Mouse (Mus musculus) lung, embryonic 14.5 days (tissue): ENCODE results near the gene Mrs2. TPM values are rescaled to one million over a fixed set of nuclear protein-coding genes. Genes with fewer than 3 reads are reported as not detected.

ENCODE experiments used
- ATAC-seq: fragments of 200-750 bp; cut with Nextera tagmentation; 2 replicates; pipeline ENCODE4 v1.8.0; 2017; ENCODE audit warnings: mild to moderate bottlenecking, moderate TSS enrichment, moderate library complexity; ENCODE audit not compliant: insufficient read depth
- DNase-seq: peaks from one replicate; pipeline ENCODE4 v3.0.0-alpha.2; 2015
- H3K27ac ChIP-seq: fragments of 300-500 bp; sonication (generic); 2 replicates; pipeline ENCODE4 v1.5.1; 2014; ENCODE audit warnings: low read depth, mild to moderate bottlenecking, moderate library complexity
- H3K27me3 ChIP-seq: fragments of 300-500 bp; sonication (generic); 2 replicates; pipeline ENCODE4 v1.6.1; 2014; ENCODE audit warnings: low read length, control low read depth; ENCODE audit not compliant: insufficient read depth
- H3K36me3 ChIP-seq: fragments of 300-500 bp; sonication (generic); 2 replicates; pipeline ENCODE4 v1.6.1; 2014; ENCODE audit warnings: control low read depth; ENCODE audit not compliant: insufficient read depth
- H3K4me1 ChIP-seq: fragments of 300-500 bp; sonication (generic); 2 replicates; pipeline ENCODE4 v1.6.1; 2014; ENCODE audit warnings: antibody characterized with exemption, control low read depth; ENCODE audit not compliant: insufficient read depth
- H3K4me2 ChIP-seq: fragments of 300-500 bp; sonication (generic); 2 replicates; pipeline ENCODE4 v1.6.1; 2014; ENCODE audit warnings: mild to moderate bottlenecking
- H3K4me3 ChIP-seq: fragments of 300-500 bp; sonication (generic); 2 replicates; pipeline ENCODE4 v1.5.1; 2014; ENCODE audit warnings: low read depth, low read length
- H3K9ac ChIP-seq: fragments of 300-500 bp; sonication (generic); 2 replicates; pipeline ENCODE4 v1.6.1; 2014
- H3K9me3 ChIP-seq: fragments of 300-500 bp; sonication (generic); 2 replicates; pipeline ENCODE4 v1.6.1; 2016; ENCODE audit warnings: low read depth, low read length, control low read depth
- CTCF ChIP-seq: IDR thresholded peaks from 2 replicates; pipeline ENCODE4 v1.5.1; 2016; ENCODE audit warnings: antibody characterized with exemption, low read depth
- WGBS: fragments of 180-500 bp; shearing (Covaris S2); extraction: QIAGEN DNeasy Blood & Tissue Kit; methylation state at CpG from one replicate; pipeline ENCODE4 v1.1.7; 2014; 5-methylcytosine and 5-hydroxymethylcytosine counted together
- polyA plus RNA-seq: library from polyadenylated mRNA; unstranded; fragments of >200 nt; fragmentation: Nextera tagmentation; extraction: Ambion mirVana; gene quantifications from 2 replicates; pipeline ENCODE4 v1.2.1, GENCODE M21; 2014

Mrs2 gene
- polyA plus RNA-seq, 1 experiment from 2014 or later = 25.9 TPM

GRCm38 (mm10) chr13:25018316-25018715 is 1.9 kb downstream of the Mrs2 start:
- peak overlapping the region; percentile 87; the same call in 1 of the 2 replicates for H3K4me2 ChIP-seq
- no peaks in the 10 kb centered on the region for H3K9me3 ChIP-seq
- peaks cover 7% of the 10 kb centered on the region; the same call in 1 of the 2 replicates for H3K4me1 ChIP-seq
- H3K27me3 ChIP-seq = no peaks in the 10 kb centered on the region
- ATAC-seq (no peak), DNase-seq (no peak)
- no peak overlapping the region for H3K4me3 ChIP-seq
- no peak overlapping the region for H3K27ac ChIP-seq
- no peak for TF ChIP-seq CTCF
- 85% methylated on average over 9 of the region's 9 CpGs for WGBS
- peaks cover 7% of the 10 kb centered on the region; the same call in 1 of the 2 replicates for H3K36me3 ChIP-seq
- H3K9ac ChIP-seq = no peak overlapping the region

GRCm38 (mm10) chr13:25007115-25007514 is 13.1 kb downstream of the Mrs2 start:
- Histone ChIP-seq H3K27me3 (no peaks in the 10 kb centered on the region), H3K4me3 (no peak overlapping the region), H3K4me1 (no peaks in the 10 kb centered on the region), H3K27ac (no peak overlapping the region), H3K4me2 (no peak overlapping the region), H3K9ac (no peak overlapping the region), H3K36me3 (peaks cover 24% of the 10 kb centered on the region), H3K9me3 (no peaks in the 10 kb centered on the region)
- no peak for ATAC-seq
- DNase-seq = no peak
- TF ChIP-seq CTCF = peak; percentile 31; the same call in 1 of the 2 replicates
- 83% methylated on average over 6 of the region's 8 CpGs for WGBS

DNA sequence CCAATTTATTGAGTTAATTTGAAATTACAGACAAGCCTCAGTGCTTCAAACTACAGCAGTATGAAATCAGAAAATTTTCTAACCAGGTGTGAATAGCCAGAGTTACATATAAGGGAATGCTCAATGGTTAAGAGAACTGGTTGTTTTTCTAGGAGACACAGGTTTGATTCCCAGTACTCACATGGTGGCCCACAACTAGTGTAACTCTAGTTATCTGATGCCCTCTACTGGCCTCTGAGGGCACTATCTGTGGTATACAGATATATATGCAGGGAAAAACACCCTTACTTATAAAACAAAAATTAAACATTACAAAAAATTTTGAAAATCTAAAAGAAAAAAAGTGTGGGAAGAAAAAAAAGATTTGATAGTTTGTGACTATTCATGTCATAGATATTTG is 17.2 kb downstream of the Mrs2 start:
- H3K4me2 ChIP-seq = no peak overlapping the region
- no peaks in the 10 kb centered on the region for H3K27me3 ChIP-seq
- no peak overlapping the region for H3K9ac ChIP-seq
- ATAC-seq = no peak
- H3K9me3 ChIP-seq = no peaks in the 10 kb centered on the region
- no peak overlapping the region for H3K27ac ChIP-seq
- H3K36me3 ChIP-seq = peaks cover 55% of the 10 kb centered on the region
- H3K4me1 ChIP-seq = no peaks in the 10 kb centered on the region
- no peak overlapping the region for H3K4me3 ChIP-seq
- peak; percentile 47 for DNase-seq
- no peak; the same call in 1 of the 2 replicates for TF ChIP-seq CTCF

GRCm38 (mm10) chr13:24999538-24999937 is 20.6 kb downstream of the Mrs2 start:
- Histone ChIP-seq H3K27ac (no peak overlapping the region), H3K36me3 (peaks cover 77% of the 10 kb centered on the region), H3K4me3 (no peak overlapping the region), H3K4me2 (no peak overlapping the region), H3K9me3 (no peaks in the 10 kb centered on the region), H3K9ac (no peak overlapping the region), H3K27me3 (no peaks in the 10 kb centered on the region), H3K4me1 (no peaks in the 10 kb centered on the region)
- TF ChIP-seq CTCF = no peak
- ATAC-seq (no peak), DNase-seq (no peak)
- WGBS = 73% methylated on average over 2 of the region's 2 CpGs

DNA sequence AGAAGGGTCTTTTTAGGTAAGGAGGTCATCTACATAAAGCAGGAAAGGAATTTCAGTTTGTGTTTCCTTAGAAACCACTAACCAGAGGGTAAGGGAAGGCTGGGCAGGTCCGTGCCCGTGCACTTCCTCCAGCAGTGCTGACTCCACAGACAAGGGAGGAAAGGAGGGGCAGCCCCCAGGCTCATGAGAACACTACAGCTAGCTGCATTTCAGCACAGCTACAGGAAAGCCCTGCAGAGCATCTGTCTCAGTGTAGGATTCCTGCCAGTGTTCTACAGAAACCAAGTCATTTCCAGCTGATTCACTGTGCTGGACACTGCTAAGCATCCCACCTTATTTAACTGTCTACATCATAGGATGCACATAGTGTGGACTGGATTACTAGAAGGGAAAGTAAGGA is 27.0 kb downstream of the Mrs2 start:
- ATAC-seq (peak; percentile 40; the same call in 1 of the 2 replicates), DNase-seq (peak; percentile 30)
- no peaks in the 10 kb centered on the region for H3K4me1 ChIP-seq
- H3K27me3 ChIP-seq = no peaks in the 10 kb centered on the region
- no peak overlapping the region for H3K9ac ChIP-seq
- no peak overlapping the region for H3K4me3 ChIP-seq
- no peak overlapping the region for H3K4me2 ChIP-seq
- 23% methylated on average over 2 of the region's 2 CpGs for WGBS
- H3K9me3 ChIP-seq = no peaks in the 10 kb centered on the region
- peaks cover 83% of the 10 kb centered on the region for H3K36me3 ChIP-seq
- H3K27ac ChIP-seq = peak overlapping the region; percentile 2; the same call in 1 of the 2 replicates
- TF ChIP-seq CTCF = no peak

- Histone ChIP-seq H3K4me2 (no peak overlapping the region), H3K27me3 (no peaks in the 10 kb centered on the region), H3K4me1 (no peaks in the 10 kb centered on the region), H3K36me3 (peaks cover 46% of the 10 kb centered on the region), H3K4me3 (no peak overlapping the region), H3K27ac (no peak overlapping the region), H3K9me3 (no peaks in the 10 kb centered on the region), H3K9ac (no peak overlapping the region)
- 71% methylated on average over 6 of the region's 6 CpGs for WGBS
- DNase-seq (peak; percentile 36), ATAC-seq (no peak)
- no peak for TF ChIP-seq CTCF
These were observed 31.2 kb downstream of the Mrs2 start for GRCm38 (mm10) chr13:24989006-24989405.

- Histone ChIP-seq H3K9me3 (no peaks in the 10 kb centered on the region), H3K36me3 (peaks cover 40% of the 10 kb centered on the region; the same call in 1 of the 2 replicates), H3K27me3 (no peaks in the 10 kb centered on the region), H3K4me3 (no peak overlapping the region), H3K27ac (no peak overlapping the region), H3K9ac (no peak overlapping the region), H3K4me1 (no peaks in the 10 kb centered on the region), H3K4me2 (no peak overlapping the region)
- peak; percentile 85 for TF ChIP-seq CTCF
- DNase-seq (peak; percentile 86), ATAC-seq (peak; percentile 53; the same call in 1 of the 2 replicates)
- 29% methylated on average over 7 of the region's 7 CpGs for WGBS
These were observed 31.8 kb downstream of the Mrs2 start for GRCm38 (mm10) chr13:24988391-24988790.

DNA sequence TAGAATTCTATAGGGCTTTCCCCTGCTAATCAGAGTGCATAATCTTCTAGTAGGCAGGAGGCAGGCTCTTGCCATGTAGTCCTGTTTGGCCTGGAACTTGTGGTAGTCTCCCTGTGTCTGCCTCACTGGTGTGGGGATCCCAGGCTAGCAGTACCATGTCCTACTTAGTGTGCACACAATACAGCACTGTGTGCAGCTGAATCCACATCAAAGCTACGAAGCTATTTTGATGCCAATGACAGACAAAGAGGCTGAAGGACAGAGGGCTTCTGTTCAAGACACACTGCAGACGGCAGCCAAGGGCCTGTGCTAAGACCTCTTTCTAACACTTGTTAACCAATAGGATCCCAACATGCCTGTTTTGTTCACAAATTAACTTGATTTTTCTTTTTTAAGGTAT is 34.7 kb downstream of the Mrs2 start:
- WGBS = 72% methylated on average over 2 of the region's 2 CpGs
- TF ChIP-seq CTCF = no peak
- no peaks in the 10 kb centered on the region for H3K9me3 ChIP-seq
- no peak overlapping the region for H3K4me3 ChIP-seq
- DNase-seq (no peak), ATAC-seq (no peak)
- peaks cover 22% of the 10 kb centered on the region; the same call in 1 of the 2 replicates for H3K36me3 ChIP-seq
- H3K27ac ChIP-seq = no peak overlapping the region
- H3K4me1 ChIP-seq = no peaks in the 10 kb centered on the region
- H3K9ac ChIP-seq = no peak overlapping the region
- no peaks in the 10 kb centered on the region for H3K27me3 ChIP-seq
- H3K4me2 ChIP-seq = no peak overlapping the region
